Mouse (Mus musculus) neural tube, embryonic 11.5 days (tissue): ENCODE results near the gene Irx2. TPM values are rescaled to one million over a fixed set of nuclear protein-coding genes. Genes with fewer than 3 reads are reported as not detected.

Source experiments
- ATAC-seq: fragments of 200-750 bp; cut with Nextera tagmentation; 2 replicates; pipeline ENCODE4 v1.8.0; 2017; ENCODE audit warnings: moderate number of reproducible peaks, mild to moderate bottlenecking, moderate TSS enrichment, moderate library complexity; ENCODE audit not compliant: insufficient read depth, low FRiP score, low TSS enrichment
- DNase-seq: peaks from one replicate; pipeline ENCODE4 v3.0.0-alpha.2; 2015; ENCODE audit warnings: low spot score
- H3K27ac ChIP-seq: fragments of 300-500 bp; sonication (generic); 2 replicates; pipeline ENCODE4 v1.5.1; 2014; ENCODE audit warnings: low read depth, mild to moderate bottlenecking, low read length
- H3K27me3 ChIP-seq: fragments of 300-500 bp; sonication (generic); 2 replicates; pipeline ENCODE4 v1.6.1; 2014; ENCODE audit warnings: mild to moderate bottlenecking, low read length, mixed read lengths; ENCODE audit not compliant: control insufficient read depth, insufficient read depth
- H3K36me3 ChIP-seq: fragments of 300-500 bp; sonication (generic); 2 replicates; pipeline ENCODE4 v1.6.1; 2014; ENCODE audit warnings: mild to moderate bottlenecking, low read length, moderate library complexity, mixed read lengths; ENCODE audit not compliant: control insufficient read depth, insufficient read depth
- H3K4me1 ChIP-seq: fragments of 300-500 bp; sonication (generic); 2 replicates; pipeline ENCODE4 v1.6.1; 2014; ENCODE audit warnings: low read length, mixed read lengths; ENCODE audit not compliant: control insufficient read depth, insufficient read depth
- H3K4me2 ChIP-seq: fragments of 300-500 bp; sonication (generic); 2 replicates; pipeline ENCODE4 v1.6.1; 2014; ENCODE audit warnings: low read depth, mild to moderate bottlenecking, moderate library complexity
- H3K4me3 ChIP-seq: fragments of 300-500 bp; sonication (generic); 2 replicates; pipeline ENCODE4 v1.5.1; 2014; ENCODE audit warnings: low read depth, low read length
- H3K9ac ChIP-seq: fragments of 300-500 bp; sonication (generic); 2 replicates; pipeline ENCODE4 v1.6.1; 2014; ENCODE audit warnings: mild to moderate bottlenecking, low read length
- H3K9me3 ChIP-seq: fragments of 300-500 bp; sonication (generic); 2 replicates; pipeline ENCODE4 v1.6.1; 2016; ENCODE audit warnings: low read length; ENCODE audit not compliant: control insufficient read depth
- WGBS: fragments of 180-500 bp; shearing (Covaris S2); extraction: QIAGEN DNeasy Blood & Tissue Kit; methylation state at CpG from one replicate; pipeline ENCODE4 v1.1.7; 2014; 5-methylcytosine and 5-hydroxymethylcytosine counted together
- polyA plus RNA-seq: library from polyadenylated mRNA; unstranded; fragments of >200 nt; fragmentation: Nextera tagmentation; extraction: Ambion mirVana; gene quantifications from 2 replicates; pipeline ENCODE4 v1.2.1, GENCODE M21; 2014

The Irx2 gene
- polyA plus RNA-seq, 1 experiment from 2014 or later = 21.9 TPM

GRCm38 (mm10) chr13:72624847-72625170 lies 3.8 kb upstream of the Irx2 start:
- Histone ChIP-seq H3K4me2 (peak overlapping the region; percentile 46), H3K9me3 (no peaks in the 10 kb centered on the region), H3K27me3 (peaks cover 74% of the 10 kb centered on the region), H3K9ac (no peak overlapping the region), H3K27ac (no peak overlapping the region), H3K4me1 (peaks cover 7% of the 10 kb centered on the region), H3K4me3 (no peak overlapping the region), H3K36me3 (no peaks in the 10 kb centered on the region)
- 2% methylated on average over 6 of the region's 6 CpGs for WGBS
- ATAC-seq = no peak
- no peak for DNase-seq

- DNase-seq = peak; percentile 78
- 6% methylated on average over 28 of the region's 28 CpGs for WGBS
- Histone ChIP-seq H3K27ac (no peak overlapping the region), H3K4me1 (peaks cover 7% of the 10 kb centered on the region), H3K27me3 (peaks cover 77% of the 10 kb centered on the region), H3K36me3 (no peaks in the 10 kb centered on the region), H3K4me3 (no peak overlapping the region), H3K9me3 (no peaks in the 10 kb centered on the region), H3K9ac (no peak overlapping the region), H3K4me2 (peak overlapping the region; percentile 46)
- no peak for ATAC-seq
Measured at GRCm38 (mm10) chr13:72625236-72625950, 3.2 kb upstream of the Irx2 start.

- Histone ChIP-seq H3K36me3 (no peaks in the 10 kb centered on the region; the same call in 1 of the 2 replicates), H3K4me2 (peak overlapping the region; percentile 87), H3K9me3 (no peaks in the 10 kb centered on the region), H3K4me3 (peak overlapping the region; percentile 69), H3K4me1 (peaks cover 23% of the 10 kb centered on the region), H3K27ac (peak overlapping the region; percentile 39; the same call in 1 of the 2 replicates), H3K9ac (peak overlapping the region; percentile 60), H3K27me3 (peaks cover 79% of the 10 kb centered on the region)
- DNase-seq (peak; percentile 64), ATAC-seq (peak; percentile 17)
- WGBS = under 1% methylated on average over 42 of the region's 42 CpGs
Measured at GRCm38 (mm10) chr13:72627391-72628321, 964 bp upstream of the Irx2 start.

DNA sequence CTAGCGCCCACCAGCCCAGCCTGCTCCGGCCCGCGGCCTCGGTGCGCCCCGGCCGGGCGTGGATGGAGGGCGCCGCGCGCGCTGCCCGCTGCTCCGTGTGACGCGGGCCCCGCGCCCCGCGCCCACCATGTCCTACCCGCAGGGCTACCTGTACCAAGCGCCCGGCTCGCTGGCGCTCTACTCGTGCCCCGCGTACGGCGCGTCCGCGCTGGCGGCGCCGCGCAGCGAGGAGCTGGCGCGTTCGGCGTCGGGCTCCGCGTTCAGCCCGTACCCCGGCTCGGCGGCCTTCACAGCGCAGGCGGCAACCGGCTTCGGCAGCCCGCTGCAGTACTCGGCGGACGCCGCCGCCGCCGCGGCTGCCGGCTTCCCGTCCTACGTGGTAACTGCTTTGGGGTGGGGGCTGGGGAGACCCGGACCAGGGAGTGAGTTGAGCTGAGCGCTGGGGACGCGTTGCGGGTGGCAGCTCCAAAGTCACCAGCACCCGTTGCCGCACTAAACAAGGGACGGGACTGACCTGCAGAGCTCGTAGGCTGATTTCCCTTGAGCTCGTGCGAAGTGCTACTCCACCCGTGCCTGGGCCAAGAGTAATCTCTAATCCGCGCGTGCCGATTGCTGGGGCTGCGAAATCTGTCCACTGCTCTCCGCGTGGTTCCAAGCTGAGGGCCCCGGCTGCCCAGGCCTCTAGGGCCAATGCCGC lies 463 bp downstream of the Irx2 start:
- ATAC-seq = peak; percentile 53
- peak overlapping the region; percentile 79 for H3K9ac ChIP-seq
- H3K4me2 ChIP-seq = peak overlapping the region; percentile 87
- no peaks in the 10 kb centered on the region for H3K9me3 ChIP-seq
- peaks cover 26% of the 10 kb centered on the region for H3K4me1 ChIP-seq
- no peaks in the 10 kb centered on the region; the same call in 1 of the 2 replicates for H3K36me3 ChIP-seq
- peak overlapping the region; percentile 69 for H3K4me3 ChIP-seq
- H3K27me3 ChIP-seq = peaks cover 74% of the 10 kb centered on the region
- peak; percentile 70 for DNase-seq
- peak overlapping the region; percentile 82 for H3K27ac ChIP-seq
- under 1% methylated on average over 79 of the region's 88 CpGs for WGBS

- peak overlapping the region; percentile 63 for H3K9ac ChIP-seq
- DNase-seq (peak; percentile 45), ATAC-seq (no peak)
- H3K4me2 ChIP-seq = peak overlapping the region; percentile 87
- peaks cover 75% of the 10 kb centered on the region for H3K27me3 ChIP-seq
- H3K27ac ChIP-seq = no peak overlapping the region
- H3K4me1 ChIP-seq = peaks cover 24% of the 10 kb centered on the region
- no peaks in the 10 kb centered on the region for H3K9me3 ChIP-seq
- peak overlapping the region; percentile 69 for H3K4me3 ChIP-seq
- WGBS = 2% methylated on average over 13 of the region's 13 CpGs
- H3K36me3 ChIP-seq = no peaks in the 10 kb centered on the region; the same call in 1 of the 2 replicates
Measured at GRCm38 (mm10) chr13:72629806-72630205, 1.2 kb downstream of the Irx2 start.

DNA sequence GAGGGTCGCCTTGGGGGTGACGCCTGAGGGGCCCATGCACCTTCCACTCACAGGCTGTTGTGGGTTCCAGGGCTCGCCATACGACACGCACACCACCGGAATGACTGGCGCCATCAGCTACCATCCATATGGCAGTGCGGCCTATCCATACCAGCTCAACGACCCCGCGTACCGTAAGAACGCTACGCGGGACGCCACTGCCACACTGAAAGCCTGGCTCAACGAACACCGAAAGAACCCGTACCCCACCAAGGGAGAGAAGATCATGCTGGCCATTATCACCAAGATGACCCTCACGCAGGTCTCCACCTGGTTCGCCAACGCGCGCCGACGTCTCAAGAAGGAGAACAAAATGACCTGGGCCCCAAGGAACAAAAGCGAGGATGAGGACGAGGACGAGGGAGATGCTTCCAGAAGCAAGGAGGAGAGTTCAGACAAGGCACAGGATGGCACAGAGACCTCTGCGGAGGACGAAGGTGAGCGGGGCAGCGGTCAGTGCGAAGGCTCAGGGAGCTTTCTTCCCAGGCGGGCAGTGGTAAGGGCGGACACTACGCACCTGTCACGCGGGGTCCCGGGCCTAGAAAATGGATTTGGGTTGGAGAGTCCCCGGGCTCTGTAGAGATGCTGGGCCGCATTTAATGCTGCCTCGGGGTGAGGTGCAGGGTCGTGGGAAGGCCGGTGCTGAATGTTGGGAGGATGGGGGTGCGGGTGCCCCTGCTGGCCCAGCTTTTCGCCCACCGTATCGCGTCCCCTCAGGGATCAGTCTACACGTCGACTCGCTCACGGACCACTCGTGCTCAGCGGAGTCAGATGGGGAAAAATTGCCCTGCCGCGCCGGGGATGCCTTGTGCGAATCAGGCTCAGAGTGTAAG lies 2.1 kb downstream of the Irx2 start:
- Histone ChIP-seq H3K9me3 (no peaks in the 10 kb centered on the region), H3K27me3 (peaks cover 77% of the 10 kb centered on the region), H3K27ac (no peak overlapping the region), H3K36me3 (no peaks in the 10 kb centered on the region; the same call in 1 of the 2 replicates), H3K4me3 (peak overlapping the region; percentile 69), H3K4me1 (peaks cover 26% of the 10 kb centered on the region), H3K9ac (peak overlapping the region; percentile 63), H3K4me2 (peak overlapping the region; percentile 87)
- ATAC-seq (no peak), DNase-seq (peak; percentile 45)
- under 1% methylated on average over 59 of the region's 60 CpGs for WGBS

DNA sequence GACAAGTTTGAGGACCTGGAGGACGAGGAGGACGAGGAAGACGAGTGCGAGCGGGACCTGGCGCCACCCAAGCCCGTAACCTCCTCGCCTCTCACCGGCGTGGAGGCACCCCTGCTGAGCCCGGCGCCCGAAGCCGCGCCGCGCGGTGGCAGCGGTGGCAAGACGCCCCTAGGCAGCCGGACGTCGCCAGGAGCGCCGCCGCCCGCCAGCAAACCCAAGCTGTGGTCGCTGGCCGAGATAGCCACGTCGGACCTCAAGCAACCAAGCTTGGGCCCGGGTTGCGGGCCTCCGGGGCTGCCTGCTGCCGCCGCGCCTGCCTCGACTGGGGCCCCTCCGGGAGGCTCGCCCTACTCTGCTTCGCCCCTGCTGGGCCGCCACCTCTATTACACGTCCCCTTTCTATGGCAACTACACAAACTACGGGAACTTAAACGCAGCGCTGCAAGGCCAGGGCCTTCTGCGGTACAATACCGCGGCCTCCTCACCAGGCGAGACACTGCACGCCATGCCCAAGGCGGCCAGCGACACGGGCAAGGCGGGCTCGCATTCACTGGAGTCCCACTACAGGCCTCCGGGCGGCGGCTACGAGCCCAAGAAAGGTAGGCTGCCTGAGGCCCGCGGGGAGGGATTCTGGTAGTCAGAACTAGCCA lies 2.9 kb downstream of the Irx2 start:
- no peak for ATAC-seq
- under 1% methylated on average over 50 of the region's 62 CpGs for WGBS
- peak; percentile 66 for DNase-seq
- H3K9ac ChIP-seq = peak overlapping the region; percentile 63
- H3K27ac ChIP-seq = no peak overlapping the region
- H3K4me2 ChIP-seq = peak overlapping the region; percentile 87
- H3K9me3 ChIP-seq = no peaks in the 10 kb centered on the region
- H3K27me3 ChIP-seq = peaks cover 75% of the 10 kb centered on the region
- H3K36me3 ChIP-seq = no peaks in the 10 kb centered on the region; the same call in 1 of the 2 replicates
- H3K4me3 ChIP-seq = peak overlapping the region; percentile 69
- peaks cover 30% of the 10 kb centered on the region for H3K4me1 ChIP-seq
